Mouse (Mus musculus) CD4-positive, CD25-positive, alpha-beta regulatory T cell, adult 4 months (primary cell): ENCODE measurements around the gene Tpt1. TPM values are rescaled to one million over a fixed set of nuclear protein-coding genes. Genes with fewer than 3 reads are reported as not detected.
"Not testable (repeated sequence)": the region's sequence is repeated elsewhere in the genome, so short reads cannot be mapped to it uniquely, and the experiment has no call there.

Experiments
- ATAC-seq: one replicate; pipeline ENCODE4 v1.8.0; 2017
- polyA plus RNA-seq, 2 experiments: library from polyadenylated mRNA; unstranded; fragments of 100-300 nt; shearing (Covaris generic); gene quantifications; one replicate each; pipeline ENCODE4 v1.2.1; 2017

The Tpt1 gene
- polyA plus RNA-seq, 2 experiments from 2014 or later = 1,301 to 2,015 TPM

DNA sequence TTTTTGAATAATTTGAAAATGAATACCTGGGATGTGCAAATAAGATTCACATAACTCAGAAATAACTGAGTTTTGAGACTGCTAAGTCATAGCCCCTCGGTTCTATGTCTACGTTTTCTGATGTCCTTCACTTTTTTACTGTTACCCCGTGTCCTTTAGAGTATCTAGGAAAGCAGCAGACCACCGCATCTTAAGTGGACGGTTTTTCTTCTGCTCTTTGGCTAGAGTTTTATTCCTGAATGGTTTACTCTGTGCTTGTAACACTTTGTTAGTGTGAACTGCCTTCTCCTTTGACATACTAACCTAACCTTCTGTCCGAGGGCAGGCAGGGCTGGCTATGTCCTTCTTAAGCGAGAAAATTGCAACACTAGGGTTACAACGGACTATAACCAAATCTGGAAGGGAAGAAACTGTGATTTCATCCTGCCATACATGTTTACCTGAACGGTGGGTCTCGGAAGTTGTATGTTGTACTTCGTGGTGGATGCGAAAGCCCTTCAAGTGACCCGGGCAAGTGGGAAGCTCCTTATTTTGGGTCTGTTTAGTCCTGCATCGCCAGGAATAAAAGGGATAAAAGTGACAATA is 690 bp upstream of the Tpt1 start:
- no peak for ATAC-seq

DNA sequence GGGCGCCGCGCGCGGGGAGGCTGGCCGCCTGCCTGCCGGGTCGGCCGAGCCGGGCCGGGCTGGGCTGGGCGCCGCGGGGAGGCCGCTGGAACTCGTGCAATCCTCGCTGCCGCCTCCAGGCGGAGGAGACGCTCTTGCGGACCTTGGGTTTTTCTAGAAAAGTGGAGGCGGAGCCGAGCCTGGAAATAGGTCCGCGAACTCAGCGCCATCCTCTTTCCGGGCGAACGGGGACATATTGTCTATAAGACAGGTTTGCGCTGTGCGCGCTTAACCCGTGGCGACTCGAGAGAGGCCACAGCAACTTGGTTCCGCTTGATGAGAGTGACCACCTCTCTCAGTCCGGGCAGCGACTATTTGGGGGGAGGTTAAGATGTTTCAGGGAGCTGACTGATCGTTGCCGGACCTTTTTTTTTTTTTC is 814 bp downstream of the Tpt1 start:
- peak; percentile 59 for ATAC-seq

DNA sequence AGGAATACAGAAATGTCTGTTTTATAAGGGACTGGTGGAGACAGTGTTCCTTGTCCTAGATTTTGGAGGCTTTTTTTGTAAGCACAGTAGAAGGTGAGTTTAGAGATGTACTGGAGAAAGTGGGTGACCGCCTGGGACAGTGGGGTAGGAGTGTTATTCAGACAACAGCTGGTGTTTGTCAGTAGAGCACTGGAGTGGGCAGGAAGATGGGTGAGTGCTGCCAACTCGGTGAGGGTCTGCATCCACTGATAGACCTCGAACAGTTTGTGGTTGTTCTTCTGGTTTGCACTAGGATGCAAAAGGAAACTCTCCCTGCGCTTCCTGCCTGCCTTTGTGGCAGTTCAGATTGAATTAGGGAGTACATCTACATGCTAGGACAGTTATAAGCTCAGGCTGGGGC is 2.8 kb downstream of the Tpt1 start:
- ATAC-seq = no peak

DNA sequence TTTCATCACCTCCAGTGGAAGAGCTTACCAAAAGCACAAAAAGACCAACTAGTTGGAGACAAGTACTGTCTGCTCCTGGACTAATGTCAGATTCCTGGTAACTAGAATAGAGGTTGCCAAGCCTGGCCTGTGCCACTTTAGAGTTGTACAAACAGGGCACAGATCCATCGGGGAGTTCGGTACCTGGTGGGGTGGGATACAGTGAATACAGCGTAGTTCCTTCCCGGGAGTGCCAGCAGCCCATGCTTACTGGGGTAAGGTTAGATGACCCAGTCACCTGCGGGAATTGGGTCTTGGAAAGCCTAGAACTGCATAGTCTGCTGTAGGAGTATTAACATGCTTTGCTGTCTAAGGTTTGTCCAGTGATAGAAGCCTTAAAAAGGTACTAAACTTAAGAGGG is 3.6 kb downstream of the Tpt1 start:
- ATAC-seq = no peak

DNA sequence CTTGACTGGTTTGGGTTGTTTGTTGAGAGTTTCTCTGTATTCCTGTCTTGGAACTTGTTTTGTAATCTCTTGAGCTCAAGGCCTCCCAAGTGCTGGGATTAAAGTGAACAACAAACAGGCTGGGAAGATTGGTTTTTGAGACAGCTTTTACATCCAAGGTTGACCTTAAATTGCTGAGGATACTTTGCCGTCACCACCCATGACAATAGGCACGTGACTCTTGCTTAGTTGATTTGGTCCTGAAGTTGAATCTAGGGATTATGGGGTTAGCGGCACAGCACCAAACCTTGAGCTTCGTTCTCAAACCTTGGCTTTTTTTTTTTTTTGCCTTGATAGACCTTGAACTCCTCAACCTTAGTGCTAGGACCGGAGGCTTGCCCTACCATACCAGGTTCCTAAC is 4.3 kb downstream of the Tpt1 start:
- no peak for ATAC-seq

DNA sequence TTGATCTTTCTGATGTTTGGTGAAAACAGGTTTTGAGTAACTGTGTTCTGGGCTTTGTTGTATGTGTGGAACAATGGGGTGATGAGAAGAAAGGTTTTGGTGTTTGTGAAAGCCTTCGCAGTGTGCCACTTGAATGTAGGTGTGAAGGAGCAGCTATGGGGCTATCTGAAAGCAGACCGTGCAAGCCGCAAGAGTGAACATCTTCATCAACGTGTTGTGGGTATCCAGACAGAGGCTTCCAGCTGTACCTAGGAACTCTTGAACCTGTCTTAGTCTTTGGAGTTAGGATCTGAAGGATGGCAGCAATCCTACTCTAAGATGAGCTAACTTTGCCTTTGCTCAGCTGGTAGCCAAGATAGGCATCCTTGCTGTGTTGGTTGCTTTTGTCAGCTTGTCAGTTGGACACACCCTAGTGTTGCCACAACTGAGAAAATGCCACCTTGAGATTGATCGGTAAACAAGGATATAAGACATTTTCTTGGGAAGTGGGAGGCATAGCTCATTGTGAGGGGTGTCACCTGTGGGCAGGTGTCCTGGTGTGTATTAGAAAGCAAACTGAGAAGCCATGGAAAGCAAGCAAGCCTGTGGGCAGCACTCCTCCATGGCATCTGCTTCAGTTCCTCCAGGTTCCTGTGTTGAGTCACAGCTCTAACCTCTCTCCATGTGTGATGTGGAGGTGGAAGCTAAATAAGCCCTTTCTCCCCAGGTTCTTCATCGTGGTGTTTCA is 5.1 kb downstream of the Tpt1 start:
- no peak for ATAC-seq

DNA sequence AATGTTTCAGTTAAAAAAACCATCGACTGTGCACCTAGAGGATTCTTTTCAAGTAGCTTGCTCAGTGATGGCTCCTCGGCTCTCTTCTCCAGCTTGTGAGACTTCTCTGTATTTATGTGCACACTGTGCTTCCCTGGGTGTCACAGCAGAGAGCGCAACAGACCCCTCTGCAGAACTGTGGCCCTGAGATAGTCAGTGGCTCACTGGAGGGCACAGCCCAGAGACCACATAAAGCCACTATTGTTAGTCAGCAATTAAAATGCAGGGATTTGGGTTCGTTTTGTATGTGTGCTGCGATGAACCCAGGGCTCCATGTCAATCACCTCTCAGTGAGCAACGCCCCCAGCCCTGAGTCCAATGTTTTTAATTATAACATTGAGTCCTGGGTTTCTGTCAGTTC is 5.9 kb downstream of the Tpt1 start:
- ATAC-seq = no peak

DNA sequence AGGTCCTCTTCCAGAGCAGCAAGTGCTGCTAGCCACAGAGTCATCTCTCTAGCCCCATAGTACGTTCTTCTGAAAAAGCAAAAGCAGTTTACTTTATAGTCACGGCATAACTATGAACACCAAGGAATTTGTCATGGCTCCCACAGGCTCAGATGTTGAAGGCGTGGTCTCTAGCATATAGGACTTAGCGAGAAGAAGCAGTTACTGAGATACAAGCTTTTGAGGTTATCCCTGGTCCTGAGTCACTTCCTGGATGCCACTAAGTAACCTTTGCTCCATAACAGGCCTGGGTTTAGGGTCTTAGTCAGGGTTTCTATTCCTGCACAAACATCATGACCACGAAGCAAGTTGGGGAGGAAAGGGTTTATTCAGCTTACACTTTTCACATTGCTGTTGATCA is 7.1 kb downstream of the Tpt1 start:
- no peak for ATAC-seq

DNA sequence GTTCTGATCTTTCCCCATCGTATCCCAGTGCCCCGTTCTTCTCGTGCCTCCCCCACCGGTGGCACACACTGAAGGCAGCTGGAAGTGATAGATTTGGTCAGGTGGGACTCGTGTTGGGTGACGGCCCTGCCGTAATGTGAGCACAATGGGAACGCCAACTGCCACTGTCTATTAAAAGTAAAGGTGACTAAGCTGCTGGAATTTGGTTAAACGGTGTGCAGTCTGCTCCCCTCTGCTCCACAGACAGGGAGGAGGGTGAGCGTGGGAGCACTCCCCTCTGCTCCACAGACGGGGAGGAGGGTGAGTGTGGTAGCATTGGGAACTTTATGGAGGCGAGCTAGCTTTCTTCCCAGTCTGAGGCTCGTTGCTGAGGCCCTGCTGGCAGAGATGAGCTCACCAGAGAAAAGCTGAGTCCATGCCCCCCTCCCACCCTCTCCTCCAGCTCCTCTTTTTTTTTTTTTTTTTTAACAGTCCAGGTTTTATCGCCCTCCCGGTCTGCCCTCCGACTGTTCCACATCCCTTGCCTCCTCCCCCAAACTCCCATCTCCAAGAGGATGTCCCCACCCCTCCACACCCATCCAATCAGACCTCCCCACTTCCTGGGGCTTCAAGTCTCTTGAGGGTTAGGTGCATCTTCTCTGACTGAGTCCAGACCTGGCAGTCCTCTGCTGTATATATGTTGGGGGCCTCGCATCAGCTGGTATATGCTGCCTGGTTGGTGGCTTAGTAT is 10.5 kb downstream of the Tpt1 start:
- ATAC-seq = no peak

DNA sequence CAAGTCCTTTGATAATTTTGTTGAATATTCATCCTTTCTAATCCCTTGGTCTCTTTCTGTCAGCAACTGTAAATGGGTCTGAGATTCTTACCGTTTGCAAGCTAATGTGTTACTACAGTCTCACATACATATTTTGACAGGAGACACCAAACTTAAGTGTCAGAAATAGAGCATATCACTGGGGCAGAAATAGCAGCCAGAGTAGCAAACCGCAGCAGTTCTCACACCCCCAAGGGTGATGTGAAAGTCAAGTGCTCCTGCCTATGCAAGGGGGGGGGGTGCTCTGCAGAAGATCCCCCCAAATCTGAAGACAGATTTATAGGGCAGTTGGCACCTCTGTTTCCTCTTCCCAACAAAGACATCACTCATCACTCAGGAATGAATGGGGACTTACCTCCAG is 13.3 kb downstream of the Tpt1 start:
- no peak for ATAC-seq

DNA sequence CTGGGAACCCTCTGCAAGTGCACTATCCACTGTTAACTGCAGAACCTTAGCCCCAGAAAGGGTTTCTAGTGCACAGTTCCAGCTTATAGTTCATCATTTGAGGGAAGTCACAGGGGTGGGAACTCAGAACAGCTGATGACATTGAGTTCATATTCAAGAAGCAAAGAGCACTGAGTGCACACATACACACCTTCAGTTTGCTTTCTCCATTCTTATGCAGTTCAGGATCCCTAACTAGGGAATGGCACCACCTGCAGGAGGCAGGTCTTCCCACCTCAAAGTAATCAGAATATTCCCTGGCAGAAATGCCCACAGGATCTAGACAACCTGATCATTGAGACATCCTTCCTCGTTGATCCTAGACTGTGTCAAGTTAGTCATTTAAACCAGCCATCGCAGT is 14.7 kb downstream of the Tpt1 start:
- ATAC-seq = no peak

DNA sequence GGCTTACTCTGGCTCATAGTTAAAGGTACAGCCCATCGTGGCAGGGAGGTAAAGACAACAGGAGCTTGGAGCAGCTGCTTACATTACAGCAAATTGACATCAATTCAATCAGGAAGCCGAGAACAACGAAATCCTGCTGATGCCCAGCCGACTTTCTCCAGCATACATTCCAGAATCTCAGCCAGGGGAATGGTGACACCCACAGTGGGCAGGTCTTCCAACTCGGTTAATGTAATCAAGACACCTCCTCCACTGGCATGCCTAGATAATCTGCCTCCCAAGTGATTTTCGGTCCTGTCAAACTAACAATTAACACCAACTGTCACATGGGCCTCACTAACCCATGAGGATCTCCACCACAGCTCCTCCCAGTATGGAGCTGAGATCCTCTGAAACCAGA is 17.8 kb downstream of the Tpt1 start:
- no peak for ATAC-seq

DNA sequence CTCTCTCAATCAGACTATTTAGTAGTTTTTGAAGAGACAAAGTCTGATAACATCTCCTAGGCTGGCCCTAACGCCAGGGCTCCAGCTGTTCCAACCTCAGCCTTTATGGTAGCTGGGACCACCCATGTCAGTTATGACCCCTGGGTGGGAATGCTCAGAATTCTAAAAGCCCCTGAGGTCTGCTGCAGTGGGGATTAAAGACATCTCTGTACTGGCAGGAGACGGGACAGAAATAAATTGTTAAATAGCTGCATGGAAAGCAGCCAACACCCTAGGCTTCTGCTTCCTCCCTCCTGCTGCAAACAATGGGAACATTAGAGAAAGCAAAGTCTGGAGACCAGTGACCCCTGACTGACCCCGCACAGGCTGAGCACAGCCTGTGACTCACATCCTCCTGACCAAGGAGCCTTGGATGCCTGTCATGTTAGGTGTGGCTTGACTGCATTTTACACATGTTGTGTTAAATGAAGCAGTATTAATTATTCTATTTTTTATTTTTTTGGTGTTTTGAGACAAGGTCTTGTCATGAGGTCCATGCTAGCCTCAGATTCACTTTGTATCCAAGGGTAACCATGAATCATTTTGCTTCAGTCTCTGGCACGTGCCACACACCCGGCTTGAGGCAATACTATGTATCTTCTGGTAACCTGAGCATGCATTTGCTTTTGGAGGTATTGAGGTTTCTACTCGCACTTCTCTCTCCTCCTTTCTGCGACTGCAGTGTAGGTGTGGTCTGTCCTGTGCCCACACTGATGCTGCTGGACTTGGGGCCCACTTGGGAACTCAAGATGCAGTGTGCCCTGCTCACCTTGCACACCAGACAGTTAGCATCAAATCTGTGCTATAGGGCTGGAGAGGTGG is 18.9 kb downstream of the Tpt1 start:
- no peak for ATAC-seq

DNA sequence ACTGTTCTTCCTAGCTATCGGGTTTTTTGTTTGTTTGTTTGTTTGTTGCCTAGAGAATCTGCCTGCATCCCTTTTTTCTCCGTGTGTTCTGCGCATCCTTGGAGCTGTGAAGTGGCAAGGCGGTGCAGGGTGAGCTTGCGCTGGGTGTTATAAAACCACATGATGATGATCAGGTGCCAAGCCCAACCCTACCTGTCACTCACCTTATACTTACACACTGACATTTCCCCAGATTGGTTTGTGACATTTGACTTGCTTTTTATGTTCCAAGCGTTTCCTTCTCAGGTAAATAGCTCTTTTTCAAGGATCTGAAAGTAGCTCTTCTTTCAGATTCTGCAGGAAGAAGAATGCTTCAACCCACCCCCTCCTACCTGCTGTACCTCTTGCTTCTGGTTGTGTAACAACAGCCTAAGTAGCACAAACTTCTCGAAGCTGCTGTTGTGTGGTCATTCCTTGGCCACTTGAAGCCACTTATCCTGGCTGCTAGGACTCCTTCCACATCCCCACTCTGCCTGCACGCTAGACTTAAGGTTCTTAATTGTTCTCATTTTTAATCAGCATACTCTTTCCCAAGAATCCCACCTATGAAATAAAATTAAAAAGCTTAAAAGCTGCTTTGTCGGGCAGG is 21.9 kb downstream of the Tpt1 start:
- ATAC-seq = no peak

DNA sequence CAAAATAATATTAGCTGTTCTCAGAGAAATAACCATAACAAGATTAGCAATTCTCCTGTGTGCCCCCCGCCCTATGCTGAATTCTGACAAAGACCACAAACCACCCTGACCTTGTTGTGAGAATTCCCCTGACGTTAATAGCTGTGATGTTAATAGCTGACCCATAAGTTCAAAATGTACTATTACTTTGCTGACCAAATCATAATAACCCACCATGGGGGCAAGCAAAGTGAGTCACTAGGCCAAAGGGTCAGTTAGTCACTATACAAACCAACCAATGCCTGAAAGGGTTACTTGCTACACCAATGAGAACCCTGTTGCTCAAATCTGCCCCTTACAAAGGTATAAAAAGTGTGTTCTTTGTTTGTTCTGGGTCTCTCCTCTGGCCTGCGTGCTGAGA is 23.1 kb downstream of the Tpt1 start:
- ATAC-seq = not testable (repeated sequence)

DNA sequence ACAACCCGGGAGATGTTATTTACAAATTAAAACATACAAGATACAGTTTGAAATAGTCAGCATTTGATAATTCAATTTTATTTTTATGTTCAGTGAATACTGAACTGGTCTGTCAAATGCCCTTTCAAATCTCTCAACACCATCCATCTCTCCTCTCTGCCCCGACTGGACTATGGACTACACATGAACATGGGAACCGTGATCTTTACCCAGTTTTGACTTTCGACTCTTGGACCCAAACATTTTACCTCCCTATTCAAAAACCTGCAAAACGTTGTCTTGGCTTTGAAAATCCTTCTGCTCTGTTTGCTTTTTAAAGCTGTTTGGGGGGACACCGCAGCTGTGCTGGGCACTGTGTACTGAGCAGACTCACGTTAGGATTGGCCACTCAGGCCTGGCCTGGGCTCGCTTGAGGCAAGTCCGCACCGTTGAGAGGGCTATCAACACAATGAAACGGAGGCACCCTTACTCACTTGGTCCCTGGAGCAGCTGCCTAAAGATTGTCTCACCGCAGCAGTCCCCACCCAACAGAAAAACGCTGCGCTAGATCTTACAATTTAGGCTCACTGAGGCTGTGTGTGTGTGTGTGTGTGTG is 25.0 kb downstream of the Tpt1 start:
- no peak for ATAC-seq

DNA sequence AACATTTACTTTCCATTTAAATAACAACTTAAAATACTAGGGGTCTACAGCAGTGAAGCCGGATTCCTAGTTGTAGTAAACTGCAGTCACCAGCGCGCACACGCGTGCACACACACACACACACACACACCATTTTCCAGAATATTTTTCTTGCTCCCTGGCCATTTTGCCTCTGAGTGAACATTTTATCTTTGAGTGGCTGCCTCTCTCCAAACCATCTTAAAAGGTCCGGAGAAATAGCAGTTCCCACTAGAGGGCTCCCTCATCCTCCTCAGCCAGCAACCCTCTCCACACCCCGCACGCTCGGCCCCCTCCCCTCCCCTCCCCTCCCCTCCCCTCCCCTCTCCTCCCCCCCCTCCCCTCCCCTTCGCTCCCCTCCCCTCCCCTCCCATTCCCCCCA is 25.7 kb downstream of the Tpt1 start:
- ATAC-seq = no peak

DNA sequence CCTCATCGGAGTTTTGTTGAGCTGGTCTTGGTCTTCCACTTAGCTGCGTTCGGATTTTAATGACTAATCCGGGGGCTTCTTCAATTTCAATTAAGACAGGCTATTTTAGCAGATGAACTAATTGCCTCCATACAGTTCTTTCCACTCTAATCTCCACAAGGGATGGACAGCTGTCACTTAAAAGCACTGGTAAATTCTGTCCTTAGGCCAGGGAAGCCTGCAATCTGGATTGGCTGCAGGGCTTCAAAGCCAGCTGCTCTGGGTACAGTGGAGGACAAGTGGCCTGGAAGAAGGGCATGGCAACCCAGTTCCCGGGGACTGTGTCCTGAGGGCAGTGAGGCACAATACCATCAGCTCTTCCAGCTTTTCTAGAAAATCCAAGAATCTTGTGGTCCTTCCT is 26.2 kb downstream of the Tpt1 start:
- no peak for ATAC-seq

DNA sequence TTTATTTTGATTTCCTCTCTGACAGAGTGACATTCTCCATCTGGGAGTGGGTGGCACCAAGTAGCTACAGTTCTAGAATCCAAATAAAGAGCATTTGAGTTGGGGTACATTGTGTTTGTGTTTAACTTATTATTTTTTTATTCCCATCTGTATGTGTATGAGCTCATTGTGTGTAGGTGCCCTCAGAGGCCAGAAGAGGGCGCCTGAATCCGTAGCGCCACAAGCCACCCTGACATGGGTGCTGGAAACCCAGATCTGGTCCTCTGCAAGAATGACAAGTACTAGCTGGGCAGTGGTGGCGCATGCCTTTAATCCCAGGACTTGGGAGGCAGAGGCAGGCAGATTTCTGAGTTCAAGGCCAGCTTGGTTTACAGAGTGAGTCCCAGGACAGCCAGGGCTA is 26.9 kb downstream of the Tpt1 start:
- ATAC-seq = no peak

DNA sequence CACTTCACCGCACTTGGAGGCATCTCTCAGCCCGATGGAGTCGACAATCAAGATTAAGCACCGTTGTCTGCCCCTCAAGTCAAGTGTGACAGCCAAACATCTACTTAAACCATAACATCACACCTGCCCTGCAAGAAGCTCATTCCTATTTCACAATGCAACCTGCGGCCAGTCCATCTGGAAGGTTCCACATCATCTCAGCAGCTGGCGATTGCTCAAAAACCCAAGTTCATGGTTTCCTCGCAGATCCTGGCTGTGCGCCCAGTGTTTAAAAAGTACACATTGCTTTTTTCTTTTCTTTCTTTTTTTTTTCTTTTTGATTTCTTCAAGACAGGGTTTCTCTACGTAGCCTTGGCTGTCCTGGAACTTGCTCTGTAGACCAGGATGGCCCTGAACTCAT is 28.7 kb downstream of the Tpt1 start:
- no peak for ATAC-seq

DNA sequence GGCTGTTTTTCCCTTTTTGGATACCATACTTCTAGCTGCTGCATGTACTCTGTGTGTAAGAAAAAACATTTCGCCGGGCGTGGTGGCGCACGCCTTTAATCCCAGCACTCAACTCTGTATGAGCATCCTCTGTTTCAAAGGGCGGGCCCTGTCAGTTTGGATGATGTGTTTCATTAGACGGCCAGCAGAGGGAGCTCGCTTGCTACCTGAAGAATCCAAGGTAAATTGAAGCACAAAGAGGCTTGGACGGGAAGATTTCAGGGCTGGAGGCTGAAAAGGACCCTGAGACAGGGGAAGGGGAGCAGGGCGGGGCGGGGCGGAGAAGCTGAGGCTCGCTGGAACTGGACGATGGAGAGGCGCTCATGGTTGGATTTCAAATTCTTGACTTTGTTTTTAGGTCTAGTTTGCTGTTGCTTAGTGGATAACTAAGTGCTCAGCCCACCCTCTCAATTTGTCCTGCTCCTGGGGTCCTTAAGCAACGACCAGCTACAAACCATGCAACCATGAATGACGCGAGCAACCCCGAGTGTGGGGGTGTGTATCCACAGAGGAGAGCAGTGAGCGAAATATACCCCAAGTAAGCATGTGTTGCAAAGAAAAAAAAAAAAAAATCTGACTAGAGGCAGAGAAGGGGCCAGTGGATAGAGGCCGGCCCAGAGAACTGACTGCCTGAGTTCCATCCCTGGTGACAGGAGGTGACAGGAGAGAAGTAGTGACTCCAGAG is 31.6 kb downstream of the Tpt1 start:
- peak; percentile 75 for ATAC-seq

DNA sequence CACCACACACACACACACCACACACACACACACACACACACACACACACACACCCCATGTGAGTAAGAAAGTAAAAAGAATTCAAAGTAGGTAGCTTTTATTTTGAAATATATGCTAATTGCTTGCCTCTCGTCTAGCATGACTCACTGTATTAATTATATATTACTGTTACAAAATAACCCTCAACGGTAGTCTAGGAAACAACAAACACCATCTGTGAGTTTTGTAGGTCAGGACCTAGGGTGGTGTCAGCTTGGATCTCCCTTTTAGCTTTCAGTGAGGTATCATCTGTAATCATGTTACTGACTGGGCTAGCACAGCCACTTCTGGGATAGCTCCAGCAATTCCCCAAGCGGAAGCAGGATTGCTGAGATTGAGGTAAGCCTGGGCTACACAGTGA is 32.4 kb downstream of the Tpt1 start:
- ATAC-seq = no peak
